Mouse (Mus musculus) C2C12 (cell line): Measurements from ENCODE around the gene Slc6a12. TPM values are rescaled to one million over a fixed set of nuclear protein-coding genes. Genes with fewer than 3 reads are reported as not detected.
"Not testable (repeated sequence)": the region's sequence is repeated elsewhere in the genome, so short reads cannot be mapped to it uniquely, and the experiment has no call there.

Experiments
- H3K27me3 ChIP-seq: one replicate; pipeline ENCODE4 v1.6.1; 2011; ENCODE audit not compliant: control insufficient read depth, insufficient read depth, insufficient read length
- H3K36me3 ChIP-seq: one replicate; pipeline ENCODE4 v1.6.1; 2011; ENCODE audit not compliant: control insufficient read depth, insufficient read depth
- H3K4me3 ChIP-seq: one replicate; pipeline ENCODE4 v1.5.1; 2011; ENCODE audit warnings: mild to moderate bottlenecking, control low read depth; ENCODE audit not compliant: poor library complexity, insufficient read depth, severe bottlenecking
- H3K79me2 ChIP-seq: one replicate; pipeline ENCODE4 v1.6.1; 2011; ENCODE audit not compliant: control insufficient read depth, insufficient read depth
- H3K79me3 ChIP-seq: one replicate; pipeline ENCODE4 v1.6.1; 2011; ENCODE audit warnings: low read depth, control low read depth
- H3ac ChIP-seq: one replicate; pipeline ENCODE3; 2011; ENCODE audit warnings: low read depth; ENCODE audit not compliant: control insufficient read depth, insufficient read length
- CEBPB ChIP-seq: IDR thresholded peaks from one replicate; pipeline ENCODE4 v1.6.1; 2011; ENCODE audit warnings: low read depth, mild to moderate bottlenecking, control low read depth, moderate library complexity
- CTCF ChIP-seq: IDR thresholded peaks from one replicate; pipeline ENCODE4 v1.5.1; 2011; ENCODE audit not compliant: control insufficient read depth, insufficient read depth, insufficient read length
- FOSL1 ChIP-seq: IDR thresholded peaks from one replicate; pipeline ENCODE4 v1.8.0; 2011; ENCODE audit warnings: mild to moderate bottlenecking, low read length; ENCODE audit not compliant: poor library complexity, insufficient read depth, severe bottlenecking
- MAX ChIP-seq: IDR thresholded peaks from one replicate; pipeline ENCODE4 v1.6.1; 2011; ENCODE audit warnings: mild to moderate bottlenecking, control low read depth
- MYOD1 ChIP-seq: IDR thresholded peaks from one replicate; pipeline ENCODE4 v1.6.1; 2011; ENCODE audit warnings: low read depth; ENCODE audit not compliant: control insufficient read depth, insufficient read length
- MYOG ChIP-seq: IDR thresholded peaks from one replicate; pipeline ENCODE4 v1.6.1; 2011; ENCODE audit not compliant: control insufficient read depth, insufficient read length; ENCODE audit errors: extremely low read depth
- USF1 ChIP-seq: IDR thresholded peaks from one replicate; pipeline ENCODE4 v1.6.1; 2011; ENCODE audit warnings: low read depth, mild to moderate bottlenecking, control low read depth, moderate library complexity
- polyA plus RNA-seq: library from polyadenylated mRNA; unstranded; fragments of >200 nt; fragmentation: generic; extraction: Trizol; gene quantifications from one replicate; pipeline ENCODE4 v1.2.1, GENCODE M21; 2012; ENCODE audit warnings: missing spikeins

Gene Slc6a12
- polyA plus RNA-seq, 1 experiment: 0.15 TPM

GRCm38 (mm10) chr6:121352276-121352675, 9.4 kb downstream of the Slc6a12 start:
- Histone ChIP-seq H3K36me3 (no peaks in the 10 kb centered on the region), H3K79me2 (no peaks in the 10 kb centered on the region), H3K4me3 (no peak overlapping the region), H3ac (no peak overlapping the region), H3K79me3 (no peaks in the 10 kb centered on the region), H3K27me3 (peaks cover 7% of the 10 kb centered on the region)
- no peak for TF ChIP-seq CTCF
- TF ChIP-seq MAX: no peak
- TF ChIP-seq MYOG: no peak
- TF ChIP-seq USF1: no peak
- TF ChIP-seq CEBPB: no peak
- TF ChIP-seq FOSL1: no peak
- TF ChIP-seq MYOD1: no peak

DNA sequence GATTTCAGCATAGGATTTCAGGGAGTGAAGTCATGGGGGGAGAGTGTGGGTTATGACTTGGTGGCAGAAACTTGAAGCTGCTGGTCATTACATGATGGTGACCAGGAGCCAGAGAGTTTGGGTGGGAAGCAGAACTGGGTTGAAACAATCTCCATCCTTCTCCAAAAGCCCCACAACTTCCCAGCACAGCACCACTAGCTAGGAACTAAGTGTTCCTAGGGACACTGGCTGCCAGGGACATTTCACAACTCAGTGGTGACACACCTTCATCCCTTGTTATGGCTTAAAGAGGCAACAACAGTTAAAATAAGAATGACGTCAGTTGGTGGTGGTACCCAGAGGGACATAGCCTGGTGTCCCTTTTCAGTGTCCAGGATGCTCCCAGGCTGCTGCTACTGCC, 13.2 kb downstream of the Slc6a12 start:
- H3K4me3 ChIP-seq: no peak overlapping the region
- H3ac ChIP-seq: no peak overlapping the region
- TF ChIP-seq CEBPB: no peak
- no peak for TF ChIP-seq MYOG
- TF ChIP-seq MAX: no peak
- TF ChIP-seq CTCF: no peak
- no peak for TF ChIP-seq FOSL1
- TF ChIP-seq USF1: no peak
- TF ChIP-seq MYOD1: no peak

GRCm38 (mm10) chr6:121357232-121357631, 14.4 kb downstream of the Slc6a12 start:
- Histone ChIP-seq H3K27me3 (peaks cover 18% of the 10 kb centered on the region), H3K79me2 (no peaks in the 10 kb centered on the region), H3K79me3 (no peaks in the 10 kb centered on the region), H3K4me3 (no peak overlapping the region), H3ac (no peak overlapping the region), H3K36me3 (no peaks in the 10 kb centered on the region)
- TF ChIP-seq CEBPB (no peak), USF1 (no peak), CTCF (no peak), FOSL1 (no peak), MAX (no peak), MYOD1 (no peak), MYOG (no peak)

More for the DNA sequence above, 13.2 kb downstream of the Slc6a12 start:
- Histone ChIP-seq H3K79me3 (no peaks in the 10 kb centered on the region), H3K36me3 (no peaks in the 10 kb centered on the region), H3K27me3 (peaks cover 18% of the 10 kb centered on the region), H3K79me2 (no peaks in the 10 kb centered on the region)

DNA sequence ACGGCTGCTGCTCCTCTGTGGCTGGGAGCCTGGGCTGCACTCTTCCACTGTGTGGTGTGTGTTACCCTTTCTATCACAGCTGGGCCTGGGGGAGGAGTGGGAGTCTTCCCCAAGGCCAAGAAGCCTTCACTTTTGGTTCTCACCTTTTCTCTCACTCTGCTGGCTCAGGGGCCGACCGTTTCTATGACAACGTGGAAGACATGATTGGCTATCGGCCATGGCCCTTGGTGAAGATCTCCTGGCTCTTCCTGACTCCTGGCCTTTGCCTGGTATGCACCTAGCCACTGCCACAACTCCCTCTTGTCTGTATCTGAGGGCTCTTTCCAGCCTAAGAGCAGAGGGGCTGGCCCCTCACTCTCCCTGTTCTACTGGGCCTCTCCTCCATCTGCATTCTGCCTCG, 20.2 kb downstream of the Slc6a12 start:
- H3K79me3 ChIP-seq: no peaks in the 10 kb centered on the region

GRCm38 (mm10) chr6:121363956-121364355, 21.1 kb downstream of the Slc6a12 start:
- H3K36me3 ChIP-seq: no peaks in the 10 kb centered on the region
- H3K4me3 ChIP-seq: no peak overlapping the region
- no peak overlapping the region for H3ac ChIP-seq
- no peaks in the 10 kb centered on the region for H3K79me3 ChIP-seq
- no peaks in the 10 kb centered on the region for H3K79me2 ChIP-seq
- H3K27me3 ChIP-seq: peaks cover 6% of the 10 kb centered on the region
- TF ChIP-seq USF1 (no peak), MYOG (no peak), MAX (no peak), MYOD1 (no peak), FOSL1 (no peak), CEBPB (no peak), CTCF (no peak)

More for the DNA sequence above, 20.2 kb downstream of the Slc6a12 start:
- H3K79me2 ChIP-seq: no peaks in the 10 kb centered on the region
- no peak overlapping the region for H3K4me3 ChIP-seq
- TF ChIP-seq MAX (no peak), CTCF (no peak), USF1 (no peak), CEBPB (no peak), MYOD1 (no peak), MYOG (no peak)
- H3ac ChIP-seq: no peak overlapping the region
- no peaks in the 10 kb centered on the region for H3K36me3 ChIP-seq
- H3K27me3 ChIP-seq: peaks cover 11% of the 10 kb centered on the region

GRCm38 (mm10) chr6:121366537-121366936, 23.7 kb downstream of the Slc6a12 start:
- H3ac ChIP-seq, H3K79me3 ChIP-seq, H3K4me3 ChIP-seq, H3K79me2 ChIP-seq, H3K27me3 ChIP-seq, H3K36me3 ChIP-seq: not testable (repeated sequence)
